27 mouse cellular contexts compared by ENCODE assay signal in the genomic region with DNA sequence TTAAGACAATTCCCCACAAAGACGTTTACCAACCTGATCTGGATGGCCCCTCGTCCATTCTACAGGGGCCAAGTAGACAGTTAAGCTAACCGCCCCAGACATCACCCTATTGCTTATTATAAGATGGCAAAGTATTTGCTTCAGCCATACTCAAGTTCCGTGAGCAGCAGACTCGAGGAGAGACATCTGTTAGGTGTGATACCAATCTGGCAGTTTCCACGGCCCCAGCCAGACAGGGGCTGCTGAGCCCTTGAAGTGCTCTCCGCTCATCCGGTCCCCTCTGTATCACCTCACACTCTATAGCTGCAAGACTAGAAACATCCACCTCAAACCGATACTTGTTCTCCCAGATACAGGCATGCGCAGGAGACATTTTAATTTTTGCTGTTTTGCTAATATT. TPM values are rescaled to one million over a fixed set of nuclear protein-coding genes. Genes with fewer than 3 reads are reported as not detected.
"Had no signal": no experiment of that assay in that cellular context is flagged by ENCODE, and none has a peak within 500 bp of the region (broad histone marks: within the 10 kb centered on the region; RNA-seq: fewer than 3 reads in every experiment).

No protein-coding gene starts in this region.

- H3K4me3 ChIP-seq: heart, adult 2 months; heart, embryonic 13.5 days; heart, embryonic 15.5 days; hindbrain, embryonic 12.5 days; intestine, embryonic 15.5 days; layer of hippocampus, adult 2 months; left cerebral cortex, adult 2 months; limb, embryonic 10.5 days; limb, embryonic 12.5 days; liver, embryonic 13.5 days had no signal

- H3K9ac ChIP-seq: heart, embryonic 13.5 days; heart, embryonic 15.5 days; hindbrain, embryonic 12.5 days; hindbrain, embryonic 14.5 days; intestine, embryonic 15.5 days; limb, embryonic 12.5 days; liver, embryonic 13.5 days had no signal

- H3K4me2 ChIP-seq: heart, embryonic 11.5 days; heart, embryonic 13.5 days; heart, embryonic 15.5 days; hindbrain, embryonic 12.5 days; hindbrain, embryonic 14.5 days; intestine, embryonic 15.5 days; limb, embryonic 12.5 days; liver, embryonic 11.5 days; liver, embryonic 13.5 days had no signal

- ATAC-seq: hindbrain, embryonic 16.5 days; inflammation-experienced regulatory T-cells, adult 6 months; intestine, embryonic 15.5 days; intestine, postnatal 0 days had no signal

- H3K27me3 ChIP-seq: heart, embryonic 13.5 days; heart, embryonic 15.5 days; intestine, embryonic 15.5 days; liver, embryonic 13.5 days had no signal

- H3K4me1 ChIP-seq: heart, embryonic 13.5 days; heart, embryonic 15.5 days; hindbrain, embryonic 12.5 days; intestine, embryonic 15.5 days; limb, embryonic 12.5 days; liver, embryonic 13.5 days had no signal

- H3K36me3 ChIP-seq: heart, embryonic 15.5 days; hindbrain, embryonic 12.5 days; intestine, embryonic 15.5 days; limb, embryonic 12.5 days; liver, embryonic 13.5 days had no signal

- H3K27ac ChIP-seq: heart, adult 2 months; heart, embryonic 13.5 days; heart, embryonic 15.5 days; hindbrain, embryonic 12.5 days; hindbrain, embryonic 14.5 days; intestine, embryonic 15.5 days; layer of hippocampus, adult 2 months; left cerebral cortex, adult 2 months; limb, embryonic 10.5 days; limb, embryonic 12.5 days; liver, embryonic 13.5 days had no signal

- DNase-seq: gastrocnemius, postnatal 14 days; gastrocnemius, postnatal 36 days; heart, adult 11 months; heart, adult 2 months; heart, postnatal 14 days; heart, postnatal 36 days; kidney, adult 18-20 months; kidney, adult 8-10 months; kidney, postnatal 10 days; kidney, postnatal 4 days; liver; liver, embryonic 13.5 days had no signal

- H3K9me3 ChIP-seq: heart, embryonic 13.5 days; heart, embryonic 15.5 days; hindbrain, embryonic 12.5 days; intestine, embryonic 15.5 days; limb, embryonic 10.5 days; liver, embryonic 13.5 days had no signal

RNA-seq across cellular contexts. Expression of a gene that starts 49.5 kb away (rescaled TPM):
- polyA plus RNA-seq: heart, postnatal 0 days; hindbrain, embryonic 16.5 days; inflammation-experienced regulatory T-cells, adult 6 months; intestine, embryonic 15.5 days; intestine, postnatal 0 days; liver, embryonic 13.5 days had no signal
